Mouse (Mus musculus): ENCODE data around the gene Fam171a1. TPM values are rescaled to one million over a fixed set of nuclear protein-coding genes. Genes with fewer than 3 reads are reported as not detected.
"Not testable (repeated sequence)": the region's sequence is repeated elsewhere in the genome, so short reads cannot be mapped to it uniquely, and the experiment has no call there.

The Fam171a1 gene
- polyA plus RNA-seq, 1 experiment from 2014 or later = 44.5 TPM

- H3K36me3 ChIP-seq (ENCODE audit: control insufficient read depth, insufficient read depth, low read length) = peaks cover 17% of the 10 kb centered on the region; the same call in 1 of the 2 replicates
- WGBS = 34% methylated on average over 5 of the region's 5 CpGs
Observed at GRCm38 (mm10) chr2:3195511-3195910, 81.5 kb downstream of the Fam171a1 start.

GRCm38 (mm10) chr2:3200422-3200821, 86.4 kb downstream of the Fam171a1 start:
- Histone ChIP-seq H3K9ac (replicated peaks; ENCODE audit: low read depth, low read length) (no peak overlapping the region), H3K4me2 (ENCODE audit: low read depth, low read length) (no peak overlapping the region), H3K36me3 (ENCODE audit: control insufficient read depth, insufficient read depth, low read length) (peaks cover 8% of the 10 kb centered on the region; the same call in 1 of the 2 replicates), H3K27me3 (ENCODE audit: control insufficient read depth, insufficient read depth, low read length) (no peaks in the 10 kb centered on the region), H3K9me3 (ENCODE audit: control insufficient read depth, low read length) (no peaks in the 10 kb centered on the region), H3K27ac (ENCODE audit: low read depth, low read length) (no peak overlapping the region), H3K4me3 (ENCODE audit: low read depth, low read length) (no peak overlapping the region), H3K4me1 (ENCODE audit: control insufficient read depth, insufficient read depth, low read length) (no peaks in the 10 kb centered on the region)
- 93% methylated on average over 4 of the region's 4 CpGs for WGBS
- no peak for ATAC-seq (ENCODE audit: low read depth)

More at GRCm38 (mm10) chr2:3195511-3195910, 81.5 kb downstream of the Fam171a1 start:
- Histone ChIP-seq H3K4me2 (ENCODE audit: low read depth, low read length) (no peak overlapping the region), H3K4me3 (ENCODE audit: low read depth, low read length) (no peak overlapping the region), H3K27me3 (ENCODE audit: control insufficient read depth, insufficient read depth, low read length) (no peaks in the 10 kb centered on the region), H3K4me1 (ENCODE audit: control insufficient read depth, insufficient read depth, low read length) (no peaks in the 10 kb centered on the region), H3K9me3 (ENCODE audit: control insufficient read depth, low read length) (no peaks in the 10 kb centered on the region), H3K27ac (ENCODE audit: low read depth, low read length) (no peak overlapping the region), H3K9ac (replicated peaks; ENCODE audit: low read depth, low read length) (no peak overlapping the region)
- no peak for ATAC-seq (ENCODE audit: low read depth)

DNA sequence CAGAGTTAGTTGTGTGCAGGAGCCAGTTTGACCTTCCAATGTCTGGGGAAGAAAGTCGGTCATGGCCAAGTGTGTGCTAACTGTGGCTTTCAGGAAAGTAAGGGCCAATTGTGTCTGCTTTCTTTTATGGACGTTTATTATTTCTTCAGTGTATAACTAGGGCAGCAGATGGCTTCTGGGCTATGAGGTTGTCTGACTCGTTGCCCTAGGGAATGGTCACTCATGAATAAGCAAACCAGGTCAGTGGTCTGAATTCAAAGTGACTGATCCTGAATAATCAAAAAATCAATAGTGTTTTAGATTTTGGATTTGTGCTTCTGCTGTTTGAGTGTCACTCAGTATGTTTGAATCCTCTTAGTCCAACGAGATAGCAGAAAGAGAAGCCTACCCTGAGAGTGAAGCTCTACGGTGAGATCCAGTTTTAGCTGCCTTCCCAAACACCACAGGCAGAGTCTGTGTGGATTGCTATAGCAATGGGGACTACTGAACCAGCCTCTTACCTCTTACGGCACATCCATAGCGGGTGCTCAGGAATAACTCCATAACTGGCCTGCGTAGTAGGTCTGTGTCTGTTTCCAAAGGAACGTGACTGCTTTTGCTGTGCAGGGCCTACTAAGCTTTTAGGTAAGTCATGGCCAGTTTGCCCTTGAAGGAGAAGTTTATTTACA, 93.1 kb downstream of the Fam171a1 start:
- Histone ChIP-seq H3K9ac (replicated peaks; ENCODE audit: low read depth, low read length) (no peak overlapping the region), H3K4me1 (ENCODE audit: control insufficient read depth, insufficient read depth, low read length) (no peaks in the 10 kb centered on the region), H3K36me3 (ENCODE audit: control insufficient read depth, insufficient read depth, low read length) (0 out of 2 replicates have a peak, but pooled peaks cover 3% of the 10 kb centered on the region), H3K4me3 (ENCODE audit: low read depth, low read length) (no peak overlapping the region), H3K27me3 (ENCODE audit: control insufficient read depth, insufficient read depth, low read length) (no peaks in the 10 kb centered on the region), H3K9me3 (ENCODE audit: control insufficient read depth, low read length) (no peaks in the 10 kb centered on the region), H3K4me2 (ENCODE audit: low read depth, low read length) (no peak overlapping the region), H3K27ac (ENCODE audit: low read depth, low read length) (no peak overlapping the region)
- ATAC-seq (ENCODE audit: low read depth) = no peak
- WGBS = 77% methylated on average over 9 of the region's 9 CpGs

GRCm38 (mm10) chr2:3215480-3215879, 101.5 kb downstream of the Fam171a1 start:
- Histone ChIP-seq H3K27ac (ENCODE audit: low read depth, low read length) (no peak overlapping the region), H3K4me2 (ENCODE audit: low read depth, low read length) (no peak overlapping the region), H3K9me3 (ENCODE audit: control insufficient read depth, low read length) (no peaks in the 10 kb centered on the region), H3K9ac (replicated peaks; ENCODE audit: low read depth, low read length) (no peak overlapping the region), H3K27me3 (ENCODE audit: control insufficient read depth, insufficient read depth, low read length) (no peaks in the 10 kb centered on the region), H3K4me3 (ENCODE audit: low read depth, low read length) (no peak overlapping the region), H3K4me1 (ENCODE audit: control insufficient read depth, insufficient read depth, low read length) (no peaks in the 10 kb centered on the region), H3K36me3 (ENCODE audit: control insufficient read depth, insufficient read depth, low read length) (no peaks in the 10 kb centered on the region; the same call in 1 of the 2 replicates)
- 85% methylated on average over 3 of the region's 3 CpGs for WGBS
- no peak for ATAC-seq (ENCODE audit: low read depth)

- H3K4me2 ChIP-seq (ENCODE audit: low read depth, low read length) = no peak overlapping the region
- no peak overlapping the region for H3K9ac ChIP-seq (replicated peaks; ENCODE audit: low read depth, low read length)
- H3K4me3 ChIP-seq (ENCODE audit: low read depth, low read length) = no peak overlapping the region
- H3K27ac ChIP-seq (ENCODE audit: low read depth, low read length) = no peak overlapping the region
- WGBS = 87% methylated on average over 10 of the region's 10 CpGs
- ATAC-seq (ENCODE audit: low read depth) = no peak
- no peaks in the 10 kb centered on the region for H3K4me1 ChIP-seq (ENCODE audit: control insufficient read depth, insufficient read depth, low read length)
- H3K36me3 ChIP-seq (ENCODE audit: control insufficient read depth, insufficient read depth, low read length) = peaks cover 4% of the 10 kb centered on the region; the same call in 1 of the 2 replicates
- no peaks in the 10 kb centered on the region for H3K9me3 ChIP-seq (ENCODE audit: control insufficient read depth, low read length)
- H3K27me3 ChIP-seq (ENCODE audit: control insufficient read depth, insufficient read depth, low read length) = no peaks in the 10 kb centered on the region
Observed at GRCm38 (mm10) chr2:3216617-3217016, 102.6 kb downstream of the Fam171a1 start.

GRCm38 (mm10) chr2:3217577-3217976, 103.6 kb downstream of the Fam171a1 start:
- WGBS = 100% methylated on average over 3 of the region's 3 CpGs
- ATAC-seq (ENCODE audit: low read depth); H3K27me3 ChIP-seq (ENCODE audit: control insufficient read depth, insufficient read depth, low read length): not testable (repeated sequence)

DNA sequence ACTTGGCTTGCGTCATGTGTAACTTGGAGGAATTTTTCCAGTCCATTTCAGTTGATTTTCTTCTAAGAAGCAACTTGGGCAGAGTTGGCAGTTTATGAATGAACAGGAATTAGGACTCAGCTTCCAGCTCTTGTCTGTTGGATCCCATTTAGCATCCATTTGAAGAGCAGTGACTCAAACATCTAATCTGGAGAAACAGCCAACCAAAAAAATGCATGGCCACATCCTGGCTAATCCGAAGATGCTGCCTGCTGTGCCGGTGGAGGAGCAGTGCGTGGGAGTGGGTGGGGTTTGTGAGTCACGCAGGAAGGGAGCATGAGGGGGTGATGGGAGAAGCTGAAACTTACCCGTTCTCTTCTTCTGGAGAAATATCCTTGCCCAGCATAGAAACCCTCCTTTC, 104.2 kb downstream of the Fam171a1 start:
- ATAC-seq (ENCODE audit: low read depth) = no peak
- H3K27ac ChIP-seq (ENCODE audit: low read depth, low read length) = no peak overlapping the region

More at GRCm38 (mm10) chr2:3217577-3217976, 103.6 kb downstream of the Fam171a1 start:
- H3K27ac ChIP-seq (ENCODE audit: low read depth, low read length); H3K9me3 ChIP-seq (ENCODE audit: control insufficient read depth, low read length); H3K4me2 ChIP-seq (ENCODE audit: low read depth, low read length); H3K9ac ChIP-seq (replicated peaks; ENCODE audit: low read depth, low read length); H3K4me3 ChIP-seq (ENCODE audit: low read depth, low read length); H3K36me3 ChIP-seq (ENCODE audit: control insufficient read depth, insufficient read depth, low read length); H3K4me1 ChIP-seq (ENCODE audit: control insufficient read depth, insufficient read depth, low read length): not testable (repeated sequence)

GRCm38 (mm10) chr2:3228475-3228874, 114.5 kb downstream of the Fam171a1 start:
- 75% methylated on average over 4 of the region's 4 CpGs for WGBS
- no peak overlapping the region for H3K4me3 ChIP-seq (ENCODE audit: low read depth, low read length)
- ATAC-seq (ENCODE audit: low read depth) = peak; percentile 45; the same call in 1 of the 2 replicates
- H3K27ac ChIP-seq (ENCODE audit: low read depth, low read length) = no peak overlapping the region
- H3K4me1 ChIP-seq (ENCODE audit: control insufficient read depth, insufficient read depth, low read length) = no peaks in the 10 kb centered on the region
- H3K9ac ChIP-seq (replicated peaks; ENCODE audit: low read depth, low read length) = no peak overlapping the region
- H3K27me3 ChIP-seq (ENCODE audit: control insufficient read depth, insufficient read depth, low read length) = no peaks in the 10 kb centered on the region
- H3K4me2 ChIP-seq (ENCODE audit: low read depth, low read length) = no peak overlapping the region
- no peaks in the 10 kb centered on the region for H3K9me3 ChIP-seq (ENCODE audit: control insufficient read depth, low read length)
- H3K36me3 ChIP-seq (ENCODE audit: control insufficient read depth, insufficient read depth, low read length) = peaks cover 19% of the 10 kb centered on the region

More for the DNA sequence above, 104.2 kb downstream of the Fam171a1 start:
- WGBS = 73% methylated on average over 6 of the region's 6 CpGs
- no peak overlapping the region for H3K9ac ChIP-seq (replicated peaks; ENCODE audit: low read depth, low read length)
- H3K36me3 ChIP-seq (ENCODE audit: control insufficient read depth, insufficient read depth, low read length) = peaks cover 4% of the 10 kb centered on the region; the same call in 1 of the 2 replicates
- H3K4me2 ChIP-seq (ENCODE audit: low read depth, low read length) = no peak overlapping the region
- H3K9me3 ChIP-seq (ENCODE audit: control insufficient read depth, low read length) = no peaks in the 10 kb centered on the region
- H3K4me3 ChIP-seq (ENCODE audit: low read depth, low read length) = no peak overlapping the region
- H3K4me1 ChIP-seq (ENCODE audit: control insufficient read depth, insufficient read depth, low read length) = no peaks in the 10 kb centered on the region
- no peaks in the 10 kb centered on the region for H3K27me3 ChIP-seq (ENCODE audit: control insufficient read depth, insufficient read depth, low read length)

DNA sequence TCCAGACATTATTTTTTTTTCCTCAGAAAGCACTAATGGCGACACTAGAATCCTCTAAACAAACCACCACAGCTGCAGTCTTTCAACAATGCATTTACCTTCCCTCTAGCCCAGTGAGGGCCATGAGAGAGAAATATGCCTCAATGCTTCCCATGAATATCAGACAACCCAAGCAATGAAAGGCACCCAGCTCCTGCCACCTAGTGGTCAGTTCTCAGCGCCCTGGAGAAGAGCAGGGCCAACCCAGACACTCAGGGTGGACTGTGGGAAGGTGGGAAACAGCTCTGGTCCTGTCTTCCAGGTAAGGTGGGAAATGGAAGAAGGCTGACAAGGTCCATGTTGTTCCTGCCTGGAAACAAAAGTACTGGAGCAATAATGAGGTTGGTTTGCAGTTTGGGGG, 115.0 kb downstream of the Fam171a1 start:
- 11% methylated on average over 2 of the region's 2 CpGs for WGBS
- H3K9me3 ChIP-seq (ENCODE audit: control insufficient read depth, low read length) = no peaks in the 10 kb centered on the region
- H3K9ac ChIP-seq (replicated peaks; ENCODE audit: low read depth, low read length) = no peak overlapping the region
- no peak overlapping the region for H3K4me2 ChIP-seq (ENCODE audit: low read depth, low read length)
- no peak overlapping the region for H3K27ac ChIP-seq (ENCODE audit: low read depth, low read length)
- H3K4me1 ChIP-seq (ENCODE audit: control insufficient read depth, insufficient read depth, low read length) = no peaks in the 10 kb centered on the region
- ATAC-seq (ENCODE audit: low read depth) = peak; percentile 87; the same call in 1 of the 2 replicates
- H3K36me3 ChIP-seq (ENCODE audit: control insufficient read depth, insufficient read depth, low read length) = peaks cover 19% of the 10 kb centered on the region
- H3K27me3 ChIP-seq (ENCODE audit: control insufficient read depth, insufficient read depth, low read length) = no peaks in the 10 kb centered on the region
- no peak overlapping the region for H3K4me3 ChIP-seq (ENCODE audit: low read depth, low read length)

Data from neural tube, embryonic 14.5 days (tissue).